Comparison of ENCODE assay signal across 7 mouse cellular contexts in the genomic region with DNA sequence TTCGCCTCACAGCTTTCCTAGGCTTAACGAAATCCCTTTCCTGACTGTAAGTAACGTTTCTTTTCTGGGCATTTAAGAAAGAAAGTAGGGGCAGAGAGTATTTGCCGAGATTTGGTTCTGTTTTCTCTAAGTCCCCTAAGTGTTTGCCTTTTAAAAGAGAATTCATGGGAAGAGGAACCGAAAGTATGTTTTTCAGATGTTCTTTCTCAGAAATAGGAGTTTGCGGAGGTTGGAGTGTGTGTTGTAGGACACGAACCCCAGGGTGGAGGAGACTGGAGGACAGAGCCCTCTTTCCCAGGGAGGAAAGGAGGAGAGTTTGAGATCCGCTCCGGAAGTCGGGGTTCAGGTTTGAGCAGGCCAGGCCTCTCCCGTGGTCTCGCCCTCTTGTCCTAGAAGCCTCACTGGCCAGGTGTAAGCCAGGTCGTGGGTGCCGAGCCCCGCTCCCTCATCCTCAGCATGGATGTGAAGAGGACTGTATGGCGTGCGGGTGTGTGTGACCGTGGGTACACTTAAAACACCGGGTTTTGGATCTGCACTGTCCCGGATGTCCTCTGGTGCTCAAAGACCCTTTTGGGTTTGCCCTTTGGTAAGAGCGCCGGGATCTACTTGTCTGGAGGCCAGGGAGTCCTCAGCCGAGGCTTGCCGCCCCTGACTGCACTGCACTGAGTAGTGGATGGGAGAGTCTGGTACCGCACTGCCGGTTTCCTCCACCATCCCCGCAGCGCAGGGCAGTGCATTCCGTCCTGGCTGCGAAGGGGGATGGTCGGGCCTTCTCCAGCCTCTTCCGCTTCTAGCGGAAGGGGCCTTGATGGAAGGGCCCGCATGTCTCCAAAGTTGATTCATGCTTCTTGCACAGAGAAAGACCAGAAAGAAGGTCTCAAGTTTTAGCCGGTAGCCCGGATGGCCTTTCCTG. TPM values are rescaled to one million over a fixed set of nuclear protein-coding genes. Genes with fewer than 3 reads are reported as not detected.
DNase-seq lines count a peak whose midpoint lies in the region; ATAC-seq and TF ChIP-seq lines count a peak whose summit lies in the region.

No protein-coding gene starts in this region.

- no peak overlapping the region for H3K9ac ChIP-seq in heart, embryonic 11.5 days (ENCODE audit: low read depth, low read length)
- H3K9ac ChIP-seq in liver, embryonic 12.5 days = no peak overlapping the region

- H3K4me1 ChIP-seq in E14TG2a.4 (replicated peaks; ENCODE audit: low read depth, low read length) = peaks cover 52% of the 10 kb centered on the region
- peaks cover 8% of the 10 kb centered on the region; the same call in 1 of the 2 replicates for H3K4me1 ChIP-seq in heart, embryonic 11.5 days (ENCODE audit: control insufficient read depth, insufficient read depth, low read length)
- peaks cover 15% of the 10 kb centered on the region; the same call in 1 of the 2 replicates for H3K4me1 ChIP-seq in liver, embryonic 12.5 days

- peak; percentile 35 for DNase-seq in ES-CJ7 (ENCODE audit: low read depth, low spot score)
- DNase-seq in layer of hippocampus, adult 11-12 months (ENCODE audit: low spot score) = no peak
- DNase-seq in adrenal gland, postnatal 36 days = no peak
- no peak for DNase-seq in left cerebral cortex, adult 8-10 months (ENCODE audit: low spot score in 2 of 2)

- peak overlapping the region; percentile 79 for H3K4me3 ChIP-seq in E14TG2a.4 (replicated peaks; ENCODE audit: low read length)
- H3K4me3 ChIP-seq in heart, embryonic 11.5 days (ENCODE audit: low read depth, low read length) = peak overlapping the region; percentile 16
- no peak overlapping the region for H3K4me3 ChIP-seq in liver, embryonic 12.5 days

- ATAC-seq in heart, embryonic 11.5 days (replicated peaks; ENCODE audit: insufficient number of reproducible peaks, low FRiP score, low TSS enrichment) = no peak
- 0 out of 2 replicates have a peak, but pooled peaks have one; percentile 10 for ATAC-seq in liver, embryonic 12.5 days

- H3K27ac ChIP-seq in heart, embryonic 11.5 days (ENCODE audit: low read depth, low read length) = no peak overlapping the region
- no peak overlapping the region for H3K27ac ChIP-seq in liver, embryonic 12.5 days

- no peak for TF ChIP-seq CTCF in E14TG2a.4 (conservative IDR thresholded peaks at IDR 0.05; ENCODE audit: low read length)

- H3K4me2 ChIP-seq in heart, embryonic 11.5 days = peak overlapping the region; percentile 23
- H3K4me2 ChIP-seq in liver, embryonic 12.5 days = 0 out of 2 replicates have a peak overlapping the region, but pooled peaks have one; percentile 27

- peaks cover 86% of the 10 kb centered on the region for H3K27me3 ChIP-seq in E14TG2a.4 (ENCODE audit: insufficient read depth, low read length)
- H3K27me3 ChIP-seq in heart, embryonic 11.5 days (ENCODE audit: control insufficient read depth, insufficient read depth, low read length) = peaks cover 91% of the 10 kb centered on the region
- peaks cover 98% of the 10 kb centered on the region for H3K27me3 ChIP-seq in liver, embryonic 12.5 days (replicated peaks)

- WGBS in heart, embryonic 11.5 days (ENCODE audit: insufficient replicate concordance) = under 1% methylated on average over 36 of the region's 36 CpGs
- WGBS in liver, embryonic 12.5 days (ENCODE audit: insufficient replicate concordance) = 2% methylated on average over 36 of the region's 36 CpGs

- no peaks in the 10 kb centered on the region for H3K9me3 ChIP-seq in E14TG2a.4 (ENCODE audit: low read length)
- H3K9me3 ChIP-seq in heart, embryonic 11.5 days (replicated peaks; ENCODE audit: control insufficient read depth, low read length) = no peaks in the 10 kb centered on the region
- H3K9me3 ChIP-seq in liver, embryonic 12.5 days (replicated peaks) = no peaks in the 10 kb centered on the region

- H3K36me3 ChIP-seq in E14TG2a.4 (ENCODE audit: insufficient read depth, low read length) = no peaks in the 10 kb centered on the region
- H3K36me3 ChIP-seq in heart, embryonic 11.5 days (ENCODE audit: control insufficient read depth, insufficient read depth, low read length) = no peaks in the 10 kb centered on the region
- no peaks in the 10 kb centered on the region for H3K36me3 ChIP-seq in liver, embryonic 12.5 days

RNA-seq across cellular contexts. Expression of a gene that starts 3.0 kb away (rescaled TPM):
- polyA plus RNA-seq in heart, embryonic 11.5 days (2014; fragmentation: Nextera tagmentation; extraction: Ambion mirVana) = not detected in 2 replicates
- not detected in 2 replicates for polyA plus RNA-seq in liver, embryonic 12.5 days (2016; fragmentation: Nextera tagmentation; extraction: Ambion mirVana)
- total RNA-seq in adrenal gland, postnatal 36 days (2021) = under 1 TPM; 0.07 to 0.16 TPM
- under 1 TPM; 0.42 to 0.65 (median 0.52) TPM for total RNA-seq in left cerebral cortex, adult 8-10 months (2022)
